Mouse (Mus musculus) lung, embryonic 16.5 days (tissue): ENCODE results near the gene Krt17. TPM values are rescaled to one million over a fixed set of nuclear protein-coding genes. Genes with fewer than 3 reads are reported as not detected.

ENCODE experiments used
- ATAC-seq: fragments of 200-750 bp; cut with Nextera tagmentation; 2 replicates; pipeline ENCODE4 v1.8.0; 2017; ENCODE audit warnings: low read depth, mild to moderate bottlenecking, moderate library complexity
- H3K27ac ChIP-seq: fragments of 300-500 bp; sonication (generic); 2 replicates; pipeline ENCODE4 v1.5.1; 2014; ENCODE audit warnings: mild to moderate bottlenecking, control low read depth, low read length
- H3K27me3 ChIP-seq: fragments of 300-500 bp; sonication (generic); 2 replicates; pipeline ENCODE4 v1.6.1; 2014; ENCODE audit warnings: low read depth, low read length, mixed read lengths; ENCODE audit not compliant: control insufficient read depth, insufficient read depth
- H3K36me3 ChIP-seq: fragments of 300-500 bp; sonication (generic); 2 replicates; pipeline ENCODE4 v1.6.1; 2014; ENCODE audit warnings: low read length; ENCODE audit not compliant: control insufficient read depth, insufficient read depth
- H3K4me1 ChIP-seq: fragments of 300-500 bp; sonication (generic); replicated peaks from 2 replicates; pipeline ENCODE4 v1.6.1; 2014; ENCODE audit warnings: low read length, mixed read lengths; ENCODE audit not compliant: control insufficient read depth, insufficient read depth
- H3K4me2 ChIP-seq: fragments of 300-500 bp; sonication (generic); 2 replicates; pipeline ENCODE4 v1.6.1; 2014; ENCODE audit warnings: low read depth, low read length, control low read depth
- H3K4me3 ChIP-seq: fragments of 300-500 bp; sonication (generic); 2 replicates; pipeline ENCODE4 v1.5.1; 2014; ENCODE audit warnings: mild to moderate bottlenecking, low read length, control low read depth
- H3K9ac ChIP-seq: fragments of 300-500 bp; sonication (generic); 2 replicates; pipeline ENCODE4 v1.6.1; 2014; ENCODE audit warnings: low read length, control low read depth
- H3K9me3 ChIP-seq: fragments of 300-500 bp; sonication (generic); 2 replicates; pipeline ENCODE4 v1.6.1; 2016; ENCODE audit warnings: low read length; ENCODE audit not compliant: control insufficient read depth
- WGBS: fragments of 180-500 bp; shearing (Covaris S2); extraction: QIAGEN DNeasy Blood & Tissue Kit; methylation state at CpG from one replicate; pipeline ENCODE4 v1.1.7; 2014; 5-methylcytosine and 5-hydroxymethylcytosine counted together
- polyA plus RNA-seq: library from polyadenylated mRNA; unstranded; fragments of >200 nt; fragmentation: Nextera tagmentation; extraction: Ambion mirVana; gene quantifications from 2 replicates; pipeline ENCODE4 v1.2.1, GENCODE M21; 2015

The Krt17 gene
- polyA plus RNA-seq, 1 experiment from 2014 or later: 8.4 TPM

GRCm38 (mm10) chr11:100274719-100275118 lies 13.9 kb upstream of the Krt17 start:
- WGBS: 64% methylated on average over 7 of the region's 7 CpGs
- Histone ChIP-seq H3K27ac (no peak overlapping the region), H3K9ac (no peak overlapping the region), H3K4me2 (no peak overlapping the region), H3K27me3 (no peaks in the 10 kb centered on the region), H3K36me3 (no peaks in the 10 kb centered on the region), H3K4me1 (no peaks in the 10 kb centered on the region), H3K4me3 (no peak overlapping the region), H3K9me3 (no peaks in the 10 kb centered on the region)
- no peak for ATAC-seq

GRCm38 (mm10) chr11:100271878-100272277 lies 11.0 kb upstream of the Krt17 start:
- Histone ChIP-seq H3K4me1 (no peaks in the 10 kb centered on the region), H3K27me3 (no peaks in the 10 kb centered on the region), H3K4me2 (no peak overlapping the region), H3K27ac (no peak overlapping the region), H3K9ac (no peak overlapping the region), H3K9me3 (no peaks in the 10 kb centered on the region), H3K36me3 (no peaks in the 10 kb centered on the region), H3K4me3 (no peak overlapping the region)
- WGBS: 92% methylated on average over 1 of the region's 1 CpGs
- no peak for ATAC-seq

- Histone ChIP-seq H3K4me3 (no peak within 1 kb of the TSS), H3K4me2 (no peak within 1 kb of the TSS), H3K4me1 (no peaks in the 10 kb centered on the region), H3K36me3 (no peaks in the 10 kb centered on the region), H3K27me3 (no peaks in the 10 kb centered on the region), H3K9ac (no peak within 1 kb of the TSS), H3K27ac (no peak within 1 kb of the TSS), H3K9me3 (no peaks in the 10 kb centered on the region)
- ATAC-seq: no peak
- WGBS: 83% methylated on average over 7 of the region's 7 CpGs
Observed at GRCm38 (mm10) chr11:100269821-100270332, 9.0 kb upstream of the Krt17 start, which contains the start of gene Krt42. Krt42 (minus strand) TSS chr11:100269871.

GRCm38 (mm10) chr11:100262058-100262980 lies 1.5 kb upstream of the Krt17 start:
- no peak overlapping the region for H3K4me2 ChIP-seq
- H3K27me3 ChIP-seq: no peaks in the 10 kb centered on the region
- WGBS: 20% methylated on average over 13 of the region's 13 CpGs
- H3K4me3 ChIP-seq: no peak overlapping the region
- no peaks in the 10 kb centered on the region for H3K9me3 ChIP-seq
- no peaks in the 10 kb centered on the region for H3K36me3 ChIP-seq
- no peak overlapping the region for H3K9ac ChIP-seq
- H3K4me1 ChIP-seq: no peaks in the 10 kb centered on the region
- no peak for ATAC-seq
- H3K27ac ChIP-seq: no peak overlapping the region

GRCm38 (mm10) chr11:100261235-100261605 lies 391 bp upstream of the Krt17 start:
- Histone ChIP-seq H3K9me3 (no peaks in the 10 kb centered on the region), H3K27ac (no peak overlapping the region), H3K36me3 (no peaks in the 10 kb centered on the region), H3K4me3 (no peak overlapping the region), H3K27me3 (no peaks in the 10 kb centered on the region), H3K4me2 (no peak overlapping the region), H3K4me1 (no peaks in the 10 kb centered on the region), H3K9ac (no peak overlapping the region)
- 74% methylated on average over 9 of the region's 9 CpGs for WGBS
- no peak for ATAC-seq

GRCm38 (mm10) chr11:100259079-100259478 lies 1.8 kb downstream of the Krt17 start:
- Histone ChIP-seq H3K4me3 (no peak overlapping the region), H3K27me3 (no peaks in the 10 kb centered on the region), H3K9ac (no peak overlapping the region), H3K4me1 (no peaks in the 10 kb centered on the region), H3K9me3 (no peaks in the 10 kb centered on the region), H3K4me2 (no peak overlapping the region), H3K36me3 (no peaks in the 10 kb centered on the region), H3K27ac (no peak overlapping the region)
- ATAC-seq: no peak
- WGBS: 86% methylated on average over 9 of the region's 9 CpGs

GRCm38 (mm10) chr11:100257967-100258366 lies 2.9 kb downstream of the Krt17 start:
- no peak for ATAC-seq
- 79% methylated on average over 1 of the region's 1 CpGs for WGBS
- H3K4me3 ChIP-seq: no peak overlapping the region
- no peaks in the 10 kb centered on the region for H3K9me3 ChIP-seq
- H3K4me1 ChIP-seq: no peaks in the 10 kb centered on the region
- H3K9ac ChIP-seq: no peak overlapping the region
- H3K27me3 ChIP-seq: no peaks in the 10 kb centered on the region
- H3K27ac ChIP-seq: no peak overlapping the region
- H3K36me3 ChIP-seq: no peaks in the 10 kb centered on the region
- no peak overlapping the region for H3K4me2 ChIP-seq

GRCm38 (mm10) chr11:100255514-100255913 lies 5.3 kb downstream of the Krt17 start:
- WGBS: 84% methylated on average over 6 of the region's 6 CpGs
- Histone ChIP-seq H3K4me1 (no peaks in the 10 kb centered on the region), H3K27me3 (no peaks in the 10 kb centered on the region), H3K9ac (no peak overlapping the region), H3K9me3 (no peaks in the 10 kb centered on the region), H3K27ac (no peak overlapping the region), H3K4me3 (no peak overlapping the region), H3K4me2 (no peak overlapping the region), H3K36me3 (no peaks in the 10 kb centered on the region)
- no peak for ATAC-seq

GRCm38 (mm10) chr11:100254360-100255090 lies 6.3 kb downstream of the Krt17 start:
- Histone ChIP-seq H3K36me3 (no peaks in the 10 kb centered on the region), H3K27me3 (no peaks in the 10 kb centered on the region), H3K4me2 (no peak overlapping the region), H3K9ac (no peak overlapping the region), H3K4me1 (no peaks in the 10 kb centered on the region), H3K9me3 (no peaks in the 10 kb centered on the region), H3K27ac (no peak overlapping the region), H3K4me3 (no peak overlapping the region)
- 50% methylated on average over 5 of the region's 5 CpGs for WGBS
- ATAC-seq: no peak
